Mouse (Mus musculus): Measurements from ENCODE around the gene Tc2n. TPM values are rescaled to one million over a fixed set of nuclear protein-coding genes. Genes with fewer than 3 reads are reported as not detected.

Tc2n gene
- polyA plus RNA-seq (2012; ENCODE audit: insufficient read depth, insufficient read length, low replicate concordance, missing spikeins), result not detected in 2 replicates

DNA sequence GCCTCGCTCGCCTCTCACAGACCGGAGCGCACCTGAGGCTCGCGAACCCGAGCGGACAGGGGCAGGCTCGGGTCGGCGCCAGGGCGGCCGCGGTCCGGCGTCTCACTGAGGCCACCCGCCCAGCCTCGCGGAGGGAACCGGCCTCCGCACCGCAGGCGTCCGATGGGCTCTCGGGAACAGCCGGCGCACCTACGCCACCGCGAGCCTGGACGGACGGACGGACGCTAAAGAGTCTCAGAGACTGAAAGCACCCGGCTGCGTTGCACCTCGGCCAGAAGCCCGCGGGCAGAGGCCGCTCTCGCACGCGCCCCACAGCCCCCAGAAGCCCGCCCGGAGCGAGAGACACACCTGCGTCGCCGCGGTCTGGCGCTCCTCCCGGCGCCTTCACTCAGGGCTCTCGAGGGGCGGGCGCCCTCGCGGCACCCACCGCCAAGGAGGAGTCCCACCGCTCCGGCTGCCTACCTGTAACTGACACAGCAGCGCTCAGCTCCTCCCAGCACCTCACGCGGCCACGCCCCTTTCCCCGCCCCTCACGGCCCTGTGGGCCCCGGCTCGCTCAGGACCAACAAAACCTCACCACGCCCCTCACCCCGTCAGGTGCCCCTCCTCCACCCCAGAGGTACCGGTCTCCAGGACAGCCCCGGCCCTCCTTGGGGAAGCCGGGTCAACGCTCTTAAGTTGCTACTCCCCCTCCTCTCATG is at the start of gene Tc2n:
Gene Tc2n, minus strand, starts transcription at position 470 of the 701 bp plus-strand sequence.
- under 1% methylated on average over 75 of the region's 75 CpGs for WGBS

DNA sequence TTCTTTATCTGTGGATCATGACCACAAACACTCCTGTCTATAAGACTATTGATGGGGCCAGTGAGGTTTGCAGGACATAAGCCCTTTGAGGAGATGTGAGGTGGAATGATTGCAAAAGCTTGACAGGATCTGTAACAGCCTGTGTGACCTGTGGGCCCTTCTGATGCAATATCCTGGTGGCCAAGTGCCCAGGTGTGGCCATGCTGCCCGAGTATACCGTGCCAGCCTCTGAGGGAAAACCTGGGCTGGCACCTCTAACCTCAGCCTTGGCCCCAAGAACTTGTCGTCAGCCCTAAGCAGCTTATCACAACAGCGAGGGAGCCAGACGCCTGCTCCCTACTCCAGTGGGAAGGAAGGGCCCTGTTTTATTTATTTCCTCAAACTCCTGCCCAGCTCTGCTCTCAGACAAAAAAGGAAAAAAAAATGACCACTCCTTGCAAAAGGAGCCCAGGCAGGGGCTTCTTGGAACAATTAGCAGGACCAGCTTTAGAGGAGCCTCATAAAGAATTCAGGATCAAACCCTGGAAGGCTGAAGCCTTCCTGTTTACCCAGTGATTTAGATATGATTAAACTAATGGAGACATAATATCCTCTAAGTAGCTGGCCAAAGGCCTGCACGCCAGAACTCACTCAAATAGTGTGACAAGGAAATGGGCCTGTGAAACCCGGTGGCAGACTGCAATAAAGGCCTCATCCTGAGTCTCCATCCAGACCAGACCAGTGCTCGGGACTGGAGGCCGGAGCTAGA is 49.2 kb upstream of the Tc2n start:
- 63% methylated on average over 9 of the region's 9 CpGs for WGBS
- TF ChIP-seq POLR2A (IDR thresholded peaks at IDR 0.05; ENCODE audit: insufficient read depth, low read depth, low read length) (no peak), CTCF (IDR thresholded peaks at IDR 0.05; ENCODE audit: insufficient read depth, low read depth, low read length) (no peak)
- H3K27ac ChIP-seq (ENCODE audit: insufficient read depth, low read depth, low read length), result no peak overlapping the region
- no peaks in the 10 kb centered on the region for H3K4me1 ChIP-seq (ENCODE audit: control insufficient read depth, insufficient read depth, low read length)
- H3K4me3 ChIP-seq (ENCODE audit: insufficient read depth, low read depth, low read length), result no peak overlapping the region

More for the DNA sequence above, at the start of gene Tc2n:
- TF ChIP-seq POLR2A (IDR thresholded peaks at IDR 0.05; ENCODE audit: insufficient read depth, low read depth, low read length), result no peak
- no peak for TF ChIP-seq CTCF (IDR thresholded peaks at IDR 0.05; ENCODE audit: insufficient read depth, low read depth, low read length)
- Histone ChIP-seq H3K4me3 (ENCODE audit: insufficient read depth, low read depth, low read length) (peak within 1 kb of the TSS; percentile 46), H3K27ac (ENCODE audit: insufficient read depth, low read depth, low read length) (no peak within 1 kb of the TSS), H3K4me1 (ENCODE audit: control insufficient read depth, insufficient read depth, low read length) (peaks cover 11% of the 10 kb centered on the region)

DNA sequence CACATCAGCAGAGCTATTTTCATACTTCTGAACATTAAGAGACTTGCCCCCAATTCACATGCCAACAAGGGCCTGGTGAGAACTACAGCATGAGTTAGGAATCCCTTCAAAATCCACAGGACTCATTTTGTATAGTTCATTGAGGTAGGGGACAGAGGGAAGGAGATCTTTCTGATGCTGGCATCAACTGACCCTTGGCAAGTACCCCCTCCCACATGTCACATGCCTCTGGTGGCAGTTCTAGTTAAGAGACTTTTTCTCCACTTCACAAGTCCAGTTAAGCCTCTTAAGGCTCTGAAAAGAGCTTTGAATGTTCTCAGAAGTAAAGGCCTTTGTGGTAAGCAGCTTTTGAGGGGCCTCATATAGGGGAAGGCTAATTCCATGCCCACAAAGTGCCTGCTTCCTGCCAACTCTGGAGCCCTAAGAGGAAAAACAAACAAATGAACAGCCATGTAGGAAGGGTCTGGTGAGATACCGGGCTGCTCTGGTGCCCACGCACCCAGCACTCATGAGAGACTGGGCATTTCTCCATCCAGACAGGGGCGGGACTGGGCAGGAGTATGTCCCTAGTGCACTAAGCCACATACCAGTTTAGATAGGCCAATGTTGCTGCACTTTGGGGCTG is 48.0 kb upstream of the Tc2n start:
- H3K4me1 ChIP-seq (ENCODE audit: control insufficient read depth, insufficient read depth, low read length), result no peaks in the 10 kb centered on the region
- H3K27ac ChIP-seq (ENCODE audit: insufficient read depth, low read depth, low read length), result no peak overlapping the region
- TF ChIP-seq CTCF (IDR thresholded peaks at IDR 0.05; ENCODE audit: insufficient read depth, low read depth, low read length), result no peak
- TF ChIP-seq POLR2A (IDR thresholded peaks at IDR 0.05; ENCODE audit: insufficient read depth, low read depth, low read length), result no peak
- WGBS, result 38% methylated on average over 3 of the region's 3 CpGs
- H3K4me3 ChIP-seq (ENCODE audit: insufficient read depth, low read depth, low read length), result no peak overlapping the region

DNA sequence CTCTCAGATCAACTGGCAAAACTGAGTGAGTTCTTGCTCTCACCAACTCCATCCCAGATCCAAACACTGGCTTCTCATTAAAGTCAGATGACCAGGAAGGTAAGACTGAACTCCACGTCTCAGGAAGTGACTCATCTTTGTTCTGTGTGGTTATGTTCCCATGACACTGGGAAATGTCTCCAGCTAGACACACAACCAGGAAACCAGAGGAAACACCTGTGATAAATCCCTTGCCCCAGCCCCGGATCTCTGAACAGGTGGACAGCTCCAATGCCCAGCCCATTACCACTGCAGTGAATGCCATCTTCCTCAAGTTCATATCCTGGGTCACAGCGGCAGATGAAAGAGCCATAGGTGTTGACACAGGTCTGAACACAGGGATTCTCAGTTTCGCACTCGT is 46.5 kb upstream of the Tc2n start:
- no peaks in the 10 kb centered on the region for H3K4me1 ChIP-seq (ENCODE audit: control insufficient read depth, insufficient read depth, low read length)
- TF ChIP-seq CTCF (IDR thresholded peaks at IDR 0.05; ENCODE audit: insufficient read depth, low read depth, low read length), result no peak
- TF ChIP-seq POLR2A (IDR thresholded peaks at IDR 0.05; ENCODE audit: insufficient read depth, low read depth, low read length), result no peak
- WGBS, result 93% methylated on average over 5 of the region's 5 CpGs
- H3K27ac ChIP-seq (ENCODE audit: insufficient read depth, low read depth, low read length), result no peak overlapping the region
- H3K4me3 ChIP-seq (ENCODE audit: insufficient read depth, low read depth, low read length), result no peak overlapping the region

DNA sequence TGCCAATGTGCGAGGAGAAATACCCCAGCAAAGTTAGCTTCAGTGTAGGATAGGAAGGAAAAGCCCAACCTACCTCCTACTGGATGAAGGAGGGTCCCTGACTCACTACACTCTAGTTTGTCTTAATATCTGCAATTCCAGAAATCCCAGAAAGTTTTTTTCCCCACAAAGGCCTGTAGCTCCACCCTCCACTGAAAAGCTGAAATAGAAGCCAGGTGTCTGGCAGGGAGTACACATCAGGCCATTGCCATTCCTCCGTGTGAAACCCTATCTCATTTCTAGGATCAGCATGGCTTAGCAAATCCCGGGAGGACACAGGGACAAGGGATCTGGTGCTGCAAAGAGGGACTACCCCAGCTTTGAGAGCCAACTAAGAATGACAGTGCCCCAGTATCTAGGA is 44.7 kb upstream of the Tc2n start:
- Histone ChIP-seq H3K27ac (ENCODE audit: insufficient read depth, low read depth, low read length) (no peak overlapping the region), H3K4me3 (ENCODE audit: insufficient read depth, low read depth, low read length) (no peak overlapping the region), H3K4me1 (ENCODE audit: control insufficient read depth, insufficient read depth, low read length) (no peaks in the 10 kb centered on the region)
- TF ChIP-seq POLR2A (IDR thresholded peaks at IDR 0.05; ENCODE audit: insufficient read depth, low read depth, low read length), result no peak
- TF ChIP-seq CTCF (IDR thresholded peaks at IDR 0.05; ENCODE audit: insufficient read depth, low read depth, low read length), result no peak
- WGBS, result 83% methylated on average over 3 of the region's 3 CpGs

DNA sequence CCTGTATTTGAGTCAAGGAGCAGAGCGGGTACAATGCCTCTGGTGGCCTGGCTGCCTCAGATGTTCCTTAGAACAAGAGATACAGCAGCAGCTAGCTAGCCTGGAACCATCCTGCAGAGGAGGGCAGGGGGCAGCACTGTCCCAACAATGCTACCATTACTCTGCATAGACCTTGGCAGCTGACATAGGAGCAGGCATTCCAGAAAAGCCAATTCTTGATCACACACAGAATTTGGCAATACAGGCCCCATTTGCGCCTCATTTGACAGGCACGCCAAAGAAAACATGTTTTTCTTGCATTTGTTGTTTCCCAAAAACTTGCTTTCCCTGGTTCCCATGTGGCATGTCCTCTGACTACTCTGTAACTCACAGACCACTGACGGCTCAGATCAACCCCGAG is 43.7 kb upstream of the Tc2n start:
- 87% methylated on average over 5 of the region's 5 CpGs for WGBS

DNA sequence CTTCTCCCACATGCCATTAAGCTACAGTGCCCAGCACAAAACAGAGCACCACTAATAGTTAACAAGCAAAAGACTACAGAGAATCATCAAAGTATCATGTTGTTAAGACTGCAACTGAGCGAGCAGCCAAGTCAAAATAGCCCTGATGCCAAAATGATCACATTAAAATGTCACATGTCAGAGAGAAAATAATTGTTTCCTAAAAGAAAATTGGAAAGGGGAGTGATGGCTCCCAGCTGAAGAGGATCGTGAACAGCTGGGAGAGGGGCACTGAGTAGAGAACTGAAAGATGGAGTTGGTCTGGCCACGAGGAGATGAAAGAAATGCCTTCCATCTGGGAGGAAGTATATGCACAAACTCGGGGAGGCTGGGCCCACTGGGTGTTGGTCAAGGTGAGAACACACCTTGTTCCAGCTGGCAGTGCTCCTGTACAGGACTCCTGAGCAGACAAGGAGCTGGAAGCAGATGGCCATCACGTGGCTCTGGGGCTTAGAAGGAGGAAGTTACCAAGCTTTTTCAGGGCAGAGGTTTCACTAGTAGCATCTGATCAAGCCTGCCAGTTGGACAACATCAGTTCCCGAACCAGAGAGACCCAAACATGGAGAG is 41.2 kb upstream of the Tc2n start:
- 46% methylated on average over 6 of the region's 6 CpGs for WGBS
- TF ChIP-seq POLR2A (IDR thresholded peaks at IDR 0.05; ENCODE audit: insufficient read depth, low read depth, low read length) (no peak), CTCF (IDR thresholded peaks at IDR 0.05; ENCODE audit: insufficient read depth, low read depth, low read length) (no peak)
- no peak overlapping the region for H3K4me3 ChIP-seq (ENCODE audit: insufficient read depth, low read depth, low read length)
- H3K4me1 ChIP-seq (ENCODE audit: control insufficient read depth, insufficient read depth, low read length), result no peaks in the 10 kb centered on the region
- no peak overlapping the region for H3K27ac ChIP-seq (ENCODE audit: insufficient read depth, low read depth, low read length)

More for the DNA sequence above, 43.7 kb upstream of the Tc2n start:
- H3K4me3 ChIP-seq (ENCODE audit: insufficient read depth, low read depth, low read length), result no peak overlapping the region
- H3K4me1 ChIP-seq (ENCODE audit: control insufficient read depth, insufficient read depth, low read length), result no peaks in the 10 kb centered on the region
- H3K27ac ChIP-seq (ENCODE audit: insufficient read depth, low read depth, low read length), result no peak overlapping the region
- TF ChIP-seq POLR2A (IDR thresholded peaks at IDR 0.05; ENCODE audit: insufficient read depth, low read depth, low read length) (no peak), CTCF (IDR thresholded peaks at IDR 0.05; ENCODE audit: insufficient read depth, low read depth, low read length) (no peak)

DNA sequence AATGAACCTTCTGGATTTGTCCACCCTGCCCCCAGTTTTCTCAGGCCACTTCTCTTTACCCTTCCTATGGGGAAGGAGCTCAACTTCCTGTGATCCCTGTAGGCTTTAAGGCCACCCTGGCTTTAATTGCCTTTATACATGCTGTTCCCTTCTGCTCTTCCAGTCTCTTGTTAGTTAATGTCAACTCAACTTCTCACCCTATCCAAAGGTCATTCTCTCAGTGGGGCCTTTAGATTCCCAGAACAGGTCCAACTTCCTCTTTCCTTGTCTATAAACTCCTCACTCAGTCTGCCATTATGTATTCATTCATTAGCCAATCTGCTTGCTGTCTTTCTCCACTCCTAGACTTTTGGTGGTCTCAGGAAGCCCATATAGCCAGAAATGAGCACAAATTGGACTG is 40.4 kb upstream of the Tc2n start:
- Histone ChIP-seq H3K4me3 (ENCODE audit: insufficient read depth, low read depth, low read length) (no peak overlapping the region), H3K4me1 (ENCODE audit: control insufficient read depth, insufficient read depth, low read length) (no peaks in the 10 kb centered on the region), H3K27ac (ENCODE audit: insufficient read depth, low read depth, low read length) (no peak overlapping the region)
- TF ChIP-seq CTCF (IDR thresholded peaks at IDR 0.05; ENCODE audit: insufficient read depth, low read depth, low read length) (no peak), POLR2A (IDR thresholded peaks at IDR 0.05; ENCODE audit: insufficient read depth, low read depth, low read length) (no peak)

Measured in olfactory bulb, adult 2 months (tissue).